Mouse (Mus musculus): ENCODE data around the gene Pola2. TPM values are rescaled to one million over a fixed set of nuclear protein-coding genes. Genes with fewer than 3 reads are reported as not detected.

The Pola2 gene
- polyA plus RNA-seq, 1 experiment from 2014 or later, result 35.5 TPM

DNA sequence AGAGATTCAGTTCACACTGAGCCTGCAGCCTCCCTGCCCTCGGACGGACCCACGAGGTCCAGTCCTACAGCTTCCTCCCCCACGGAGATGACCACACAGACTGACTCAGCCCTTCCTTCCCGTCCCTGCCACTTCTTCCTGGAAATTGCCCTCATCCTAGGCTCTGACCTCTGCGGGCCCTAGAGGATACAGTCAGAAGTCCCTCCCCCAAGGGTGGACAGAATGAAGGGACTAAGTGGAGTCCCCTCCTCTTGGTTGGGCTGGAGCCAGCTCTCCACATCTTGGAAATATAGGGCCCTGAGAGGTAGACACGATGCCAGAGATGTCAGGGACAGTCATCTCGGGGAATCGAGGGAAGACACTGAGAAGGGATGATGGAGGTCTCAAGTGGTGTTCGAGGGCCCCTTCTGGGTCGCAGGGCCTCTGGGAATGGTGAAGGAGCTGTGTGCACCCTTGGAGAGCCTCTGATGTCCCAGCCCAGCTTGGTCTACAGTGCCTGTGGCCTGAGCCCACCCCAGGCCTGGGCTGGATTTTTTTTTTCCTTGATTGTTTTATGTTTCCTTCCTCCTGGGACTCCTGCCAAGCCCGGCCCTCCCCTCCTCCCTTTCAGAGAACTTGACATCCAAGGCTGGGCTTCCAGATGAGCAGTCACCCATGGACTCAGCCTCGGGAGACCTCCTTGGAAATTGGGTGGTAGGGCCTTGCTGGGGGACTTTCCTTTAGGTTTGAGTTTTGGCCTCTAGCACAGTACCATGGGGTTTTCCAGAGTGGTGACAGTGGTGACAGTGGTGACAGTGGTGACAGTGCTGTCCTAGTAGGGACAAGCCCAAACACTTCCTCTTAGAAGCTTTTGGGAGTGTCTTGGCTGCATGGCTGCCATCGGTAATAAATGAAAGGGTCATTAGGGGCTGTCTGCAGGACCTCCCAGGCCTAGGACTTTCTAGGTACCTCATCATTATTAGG lies 34.1 kb downstream of the Pola2 start:
- peaks cover 16% of the 10 kb centered on the region for H3K4me1 ChIP-seq
- no peak overlapping the region for H3K4me2 ChIP-seq (replicated peaks)
- H3K27ac ChIP-seq (replicated peaks), result no peak overlapping the region
- no peak for ATAC-seq (replicated peaks)
- WGBS, result 71% methylated on average over 14 of the region's 14 CpGs
- H3K9ac ChIP-seq (replicated peaks), result no peak overlapping the region
- no peaks in the 10 kb centered on the region for H3K27me3 ChIP-seq
- no peaks in the 10 kb centered on the region for H3K9me3 ChIP-seq
- no peak overlapping the region for H3K4me3 ChIP-seq
- no peaks in the 10 kb centered on the region for H3K36me3 ChIP-seq

DNA sequence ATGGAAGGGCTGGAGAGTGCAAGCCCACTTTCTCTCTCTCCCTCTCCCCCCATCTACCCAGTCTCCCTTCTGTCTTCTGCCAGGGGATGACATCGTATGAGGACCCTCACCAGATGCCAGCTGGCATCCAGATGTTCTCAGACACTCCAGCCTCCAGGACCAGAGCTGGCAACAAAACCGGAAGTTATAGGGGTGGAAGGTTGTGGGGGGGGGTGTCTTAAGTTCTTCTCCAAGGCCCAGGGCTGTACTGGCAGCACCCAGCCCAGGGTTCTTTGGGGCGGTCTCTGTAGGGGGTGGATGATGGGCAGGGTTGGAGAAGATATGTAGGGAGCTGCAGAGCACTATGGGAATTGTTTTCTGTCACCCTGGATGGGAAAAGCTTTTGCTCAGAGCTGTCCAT lies 35.5 kb downstream of the Pola2 start:
- H3K36me3 ChIP-seq, result no peaks in the 10 kb centered on the region
- H3K9ac ChIP-seq (replicated peaks), result no peak overlapping the region
- no peak overlapping the region for H3K4me3 ChIP-seq
- H3K27me3 ChIP-seq, result no peaks in the 10 kb centered on the region
- H3K4me1 ChIP-seq, result peaks cover 19% of the 10 kb centered on the region
- no peaks in the 10 kb centered on the region for H3K9me3 ChIP-seq
- WGBS, result 80% methylated on average over 3 of the region's 3 CpGs
- no peak overlapping the region for H3K27ac ChIP-seq (replicated peaks)
- no peak for ATAC-seq (replicated peaks)
- no peak overlapping the region for H3K4me2 ChIP-seq (replicated peaks)

DNA sequence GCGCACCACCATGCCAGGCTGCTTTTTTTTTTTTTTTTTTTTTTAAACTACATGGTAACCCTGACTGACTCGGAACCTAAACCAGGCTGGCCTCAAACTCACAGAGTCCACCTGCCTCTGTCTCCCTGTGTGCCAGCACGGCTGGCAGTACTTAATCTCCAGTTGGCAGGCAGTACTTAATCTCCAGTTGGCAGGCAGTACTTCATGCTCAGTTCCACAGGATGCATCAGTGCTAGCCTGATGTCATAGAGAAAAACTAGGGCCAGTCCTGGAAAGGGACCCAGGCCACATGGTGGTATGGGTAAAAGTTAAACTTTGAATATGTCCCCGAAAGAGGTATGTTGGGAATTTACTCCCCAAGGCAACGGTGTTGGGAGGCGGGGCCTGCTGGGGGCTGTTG lies 35.9 kb downstream of the Pola2 start:
- no peak for ATAC-seq (replicated peaks)
- peaks cover 20% of the 10 kb centered on the region for H3K4me1 ChIP-seq
- H3K4me2 ChIP-seq (replicated peaks), result no peak overlapping the region
- no peaks in the 10 kb centered on the region for H3K27me3 ChIP-seq
- H3K36me3 ChIP-seq, result no peaks in the 10 kb centered on the region
- no peak overlapping the region for H3K9ac ChIP-seq (replicated peaks)
- no peak overlapping the region for H3K27ac ChIP-seq (replicated peaks)
- WGBS, result 77% methylated on average over 6 of the region's 6 CpGs
- no peaks in the 10 kb centered on the region for H3K9me3 ChIP-seq
- H3K4me3 ChIP-seq, result no peak overlapping the region

DNA sequence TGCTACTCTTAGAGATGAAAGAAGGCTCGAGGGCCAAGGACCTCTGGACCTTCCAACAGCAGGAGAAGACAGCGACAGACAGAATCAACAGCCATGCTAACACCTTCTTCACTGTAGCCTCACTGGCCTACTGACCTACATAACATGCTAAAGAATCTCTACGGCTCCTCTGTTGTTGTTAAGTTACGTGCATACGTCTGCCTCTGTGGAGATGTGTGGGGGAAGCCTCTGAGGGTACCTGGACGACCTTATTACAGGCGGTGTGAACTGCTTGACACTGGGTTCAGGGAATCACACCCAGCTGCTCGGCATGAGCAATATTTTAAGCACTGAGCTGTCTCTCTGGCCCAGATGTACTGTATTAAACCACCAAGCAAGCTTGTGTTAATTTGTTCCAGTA lies 36.5 kb downstream of the Pola2 start:
- no peak overlapping the region for H3K4me2 ChIP-seq (replicated peaks)
- 78% methylated on average over 8 of the region's 8 CpGs for WGBS
- H3K4me3 ChIP-seq, result no peak overlapping the region
- H3K9me3 ChIP-seq, result no peaks in the 10 kb centered on the region
- H3K9ac ChIP-seq (replicated peaks), result no peak overlapping the region
- no peaks in the 10 kb centered on the region for H3K27me3 ChIP-seq
- ATAC-seq (replicated peaks), result no peak
- no peaks in the 10 kb centered on the region for H3K36me3 ChIP-seq
- no peak overlapping the region for H3K27ac ChIP-seq (replicated peaks)
- H3K4me1 ChIP-seq, result peaks cover 20% of the 10 kb centered on the region

DNA sequence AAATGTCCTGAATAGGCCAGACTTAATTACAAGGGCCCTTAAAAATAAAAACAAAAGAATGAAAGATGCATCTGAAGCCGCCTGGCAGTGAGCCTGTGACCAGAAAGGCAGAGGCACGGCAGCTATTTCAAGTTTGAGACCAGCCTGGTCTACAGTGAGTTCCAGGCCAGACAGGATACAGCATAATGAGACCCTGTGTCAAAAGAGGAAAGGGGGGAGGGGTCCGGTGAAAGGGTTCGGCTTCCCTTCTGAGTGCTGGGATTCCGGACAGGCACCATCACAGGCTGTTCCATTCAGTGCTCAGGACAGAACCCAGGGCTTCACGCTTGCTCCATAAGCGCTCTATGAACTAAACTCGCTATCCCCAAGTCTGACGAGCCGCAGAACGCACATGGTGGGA lies 37.0 kb downstream of the Pola2 start:
- Histone ChIP-seq H3K9ac (replicated peaks) (no peak overlapping the region), H3K4me2 (replicated peaks) (no peak overlapping the region), H3K27ac (replicated peaks) (no peak overlapping the region), H3K27me3 (no peaks in the 10 kb centered on the region), H3K9me3 (no peaks in the 10 kb centered on the region), H3K4me1 (peaks cover 21% of the 10 kb centered on the region), H3K4me3 (no peak overlapping the region), H3K36me3 (no peaks in the 10 kb centered on the region)
- no peak for ATAC-seq (replicated peaks)
- WGBS, result 70% methylated on average over 11 of the region's 11 CpGs

DNA sequence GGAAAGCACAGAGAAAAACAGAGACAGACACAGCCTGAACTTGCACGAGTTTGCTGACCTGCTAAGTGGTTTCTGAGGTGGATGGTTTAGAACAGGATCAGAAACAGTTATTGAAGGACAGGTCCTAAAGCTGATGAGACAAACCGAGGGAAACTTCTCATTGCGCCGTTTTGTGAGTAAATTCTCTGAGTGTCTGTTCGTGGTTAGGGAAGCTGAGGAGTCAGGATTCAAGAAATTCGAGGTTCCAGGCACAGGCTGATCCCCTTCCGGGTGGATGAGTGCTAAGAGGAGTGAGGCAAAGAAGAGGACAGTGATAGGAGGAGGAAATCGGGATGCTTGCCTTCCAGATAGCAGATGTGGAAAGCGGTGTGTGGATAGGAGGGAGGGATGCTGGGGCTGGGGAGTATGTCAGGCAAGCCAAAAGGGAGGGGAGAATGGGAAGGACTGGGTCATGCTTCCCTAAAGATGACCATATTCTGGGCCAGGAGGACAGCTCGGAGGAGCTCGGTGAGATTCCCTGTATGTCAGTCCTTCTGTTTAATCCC lies 38.6 kb downstream of the Pola2 start:
- H3K4me1 ChIP-seq, result peaks cover 28% of the 10 kb centered on the region
- H3K4me3 ChIP-seq, result peak overlapping the region; percentile 65
- peak overlapping the region; percentile 67; the same call in 1 of the 2 replicates for H3K27ac ChIP-seq (replicated peaks)
- no peaks in the 10 kb centered on the region for H3K36me3 ChIP-seq
- WGBS, result 27% methylated on average over 11 of the region's 11 CpGs
- H3K4me2 ChIP-seq (replicated peaks), result peak overlapping the region; percentile 92
- H3K27me3 ChIP-seq, result no peaks in the 10 kb centered on the region
- no peaks in the 10 kb centered on the region for H3K9me3 ChIP-seq
- no peak for ATAC-seq (replicated peaks)
- peak overlapping the region; percentile 61 for H3K9ac ChIP-seq (replicated peaks)

DNA sequence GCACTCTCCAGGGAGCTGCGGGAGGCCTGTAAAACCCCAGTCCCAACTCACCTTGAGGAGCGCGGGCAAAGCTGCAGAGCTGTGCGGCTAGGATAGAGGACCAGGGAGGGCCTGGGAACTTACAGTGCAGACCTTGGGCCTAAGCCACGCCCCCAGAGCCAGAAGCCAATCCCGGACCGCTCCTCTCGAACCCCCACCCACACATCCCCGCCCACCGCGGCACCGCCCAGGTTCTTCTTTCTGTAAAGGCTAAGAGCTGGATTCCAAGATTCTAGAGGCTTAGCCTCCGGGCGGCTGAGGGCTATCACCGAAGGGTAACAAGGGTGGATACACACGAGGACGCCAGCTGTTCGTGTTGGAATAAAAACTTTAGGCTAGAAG lies 39.3 kb downstream of the Pola2 start, which contains the start of gene Cdc42ep2:
TSS of gene Cdc42ep2 (minus strand) at position 104 of the 381 bp plus-strand sequence.
- H3K9me3 ChIP-seq, result no peaks in the 10 kb centered on the region
- H3K4me2 ChIP-seq (replicated peaks), result peak within 1 kb of the TSS; percentile 92
- peak within 1 kb of the TSS; percentile 67 for H3K27ac ChIP-seq (replicated peaks)
- peaks cover 22% of the 10 kb centered on the region for H3K4me1 ChIP-seq
- no peaks in the 10 kb centered on the region for H3K36me3 ChIP-seq
- H3K4me3 ChIP-seq, result peak within 1 kb of the TSS; percentile 65
- H3K27me3 ChIP-seq, result no peaks in the 10 kb centered on the region
- WGBS, result 0% methylated on average over 18 of the region's 18 CpGs
- peak within 1 kb of the TSS; percentile 61 for H3K9ac ChIP-seq (replicated peaks)
- peak; percentile 94 for ATAC-seq (replicated peaks)

DNA sequence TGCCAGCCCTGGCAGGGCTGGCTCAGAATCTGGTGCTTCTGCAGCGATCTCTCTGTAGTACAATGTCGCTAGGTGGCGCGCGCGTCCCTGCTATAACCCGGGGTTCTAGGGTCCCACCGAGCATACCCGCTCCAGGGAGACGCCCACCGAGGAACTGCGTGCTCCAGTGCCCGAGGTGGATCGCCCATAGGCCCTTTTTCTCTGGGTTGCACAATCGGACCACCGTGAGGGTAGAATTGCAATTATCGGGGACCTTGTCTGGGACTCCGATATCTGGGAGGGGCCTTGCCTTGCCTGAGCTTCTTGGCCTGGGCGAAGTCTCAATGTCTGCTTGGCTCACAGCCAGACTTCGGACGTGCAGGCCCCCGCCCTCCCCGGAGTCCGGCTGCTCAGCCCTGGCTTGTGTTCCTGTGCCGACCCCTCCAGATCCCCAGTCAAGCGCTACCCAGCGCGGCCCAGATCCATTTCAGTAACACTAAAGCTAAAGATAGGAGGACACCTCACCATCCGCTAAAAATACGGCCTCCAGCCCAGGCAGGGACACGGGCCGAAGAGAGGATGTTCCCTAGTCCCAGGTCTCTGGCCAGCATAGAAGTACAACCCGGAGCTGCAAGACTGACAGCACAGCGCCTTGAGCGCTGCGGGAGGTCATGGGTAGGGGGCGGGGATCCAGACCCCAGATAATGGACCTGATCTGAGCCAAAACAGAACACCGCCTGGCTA lies 39.9 kb downstream of the Pola2 start:
- Histone ChIP-seq H3K9ac (replicated peaks) (peak overlapping the region; percentile 61), H3K36me3 (no peaks in the 10 kb centered on the region), H3K4me1 (peaks cover 21% of the 10 kb centered on the region), H3K4me2 (replicated peaks) (peak overlapping the region; percentile 92), H3K9me3 (no peaks in the 10 kb centered on the region), H3K27ac (replicated peaks) (peak overlapping the region; percentile 67), H3K27me3 (no peaks in the 10 kb centered on the region), H3K4me3 (peak overlapping the region; percentile 65)
- ATAC-seq (replicated peaks), result peak; percentile 83
- WGBS, result under 1% methylated on average over 38 of the region's 38 CpGs

DNA sequence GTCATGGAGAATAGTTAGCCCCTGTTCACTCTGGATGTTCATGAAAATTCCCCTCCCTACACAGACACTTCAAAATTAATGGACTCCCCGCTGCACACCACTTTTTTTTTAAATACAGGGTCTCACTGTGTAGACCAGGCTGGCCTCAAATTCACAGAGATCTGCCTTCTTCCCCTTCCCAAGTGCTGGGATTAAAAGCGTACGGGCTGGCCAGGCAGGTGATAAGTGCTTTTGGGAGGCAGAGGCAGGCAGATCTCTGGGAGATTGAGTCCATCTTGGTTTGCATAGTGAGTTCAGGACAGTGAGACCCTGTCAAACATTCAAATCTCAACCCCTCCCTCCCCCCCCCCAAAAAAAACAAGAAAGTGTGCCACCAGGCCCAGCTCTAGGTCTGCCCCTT lies 41.0 kb downstream of the Pola2 start:
- H3K27ac ChIP-seq (replicated peaks), result no peak overlapping the region
- H3K9ac ChIP-seq (replicated peaks), result no peak overlapping the region
- peaks cover 21% of the 10 kb centered on the region for H3K4me1 ChIP-seq
- 92% methylated on average over 3 of the region's 3 CpGs for WGBS
- H3K4me2 ChIP-seq (replicated peaks), result no peak overlapping the region
- no peaks in the 10 kb centered on the region for H3K9me3 ChIP-seq
- no peaks in the 10 kb centered on the region for H3K27me3 ChIP-seq
- H3K36me3 ChIP-seq, result peaks cover 4% of the 10 kb centered on the region
- no peak for ATAC-seq (replicated peaks)
- no peak overlapping the region for H3K4me3 ChIP-seq

DNA sequence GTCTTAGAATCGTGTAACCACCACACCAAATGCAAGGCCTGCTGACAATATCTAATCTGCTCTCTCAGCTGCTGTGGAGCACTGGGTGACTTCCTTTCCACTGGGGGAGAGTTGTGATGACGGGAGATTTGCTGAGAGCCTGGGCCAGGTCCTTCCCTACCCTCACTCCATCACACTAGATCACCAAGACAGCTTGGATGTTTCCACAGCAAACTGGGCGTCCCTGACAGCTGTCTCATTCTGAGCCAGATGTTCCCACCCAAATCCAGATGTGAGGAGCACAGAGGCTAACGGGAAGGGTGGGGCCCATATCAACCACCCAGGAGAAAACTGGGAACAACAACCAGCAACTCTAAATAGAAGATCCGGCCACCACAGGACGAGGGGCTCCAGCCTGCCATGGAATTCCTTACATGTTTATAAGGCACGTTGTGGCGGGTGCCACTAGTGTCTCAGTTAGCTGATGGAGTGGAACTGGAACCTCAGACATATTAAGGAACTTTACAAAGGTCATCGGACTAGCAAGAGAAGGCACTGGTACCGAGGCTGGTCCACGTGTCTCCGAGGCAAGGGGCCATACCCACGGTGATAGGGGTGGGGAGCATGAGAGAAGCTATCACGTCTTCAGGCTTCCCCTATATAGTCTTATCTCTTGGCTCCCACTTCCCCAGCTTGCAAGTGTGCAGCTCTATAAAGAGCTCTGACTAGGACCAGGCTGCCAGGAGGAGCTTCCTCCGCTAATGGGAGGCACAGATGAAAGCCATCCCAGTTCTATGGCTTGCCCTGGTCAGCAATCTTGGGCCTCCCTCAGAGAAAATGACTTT lies 41.7 kb downstream of the Pola2 start:
- Histone ChIP-seq H3K36me3 (peaks cover 7% of the 10 kb centered on the region), H3K9ac (replicated peaks) (0 out of 2 replicates have a peak overlapping the region, but pooled peaks have one; percentile 10), H3K4me3 (no peak overlapping the region), H3K9me3 (no peaks in the 10 kb centered on the region), H3K27me3 (no peaks in the 10 kb centered on the region), H3K4me1 (peaks cover 21% of the 10 kb centered on the region), H3K4me2 (replicated peaks) (no peak overlapping the region), H3K27ac (replicated peaks) (no peak overlapping the region)
- WGBS, result 83% methylated on average over 15 of the region's 15 CpGs
- no peak for ATAC-seq (replicated peaks)

DNA sequence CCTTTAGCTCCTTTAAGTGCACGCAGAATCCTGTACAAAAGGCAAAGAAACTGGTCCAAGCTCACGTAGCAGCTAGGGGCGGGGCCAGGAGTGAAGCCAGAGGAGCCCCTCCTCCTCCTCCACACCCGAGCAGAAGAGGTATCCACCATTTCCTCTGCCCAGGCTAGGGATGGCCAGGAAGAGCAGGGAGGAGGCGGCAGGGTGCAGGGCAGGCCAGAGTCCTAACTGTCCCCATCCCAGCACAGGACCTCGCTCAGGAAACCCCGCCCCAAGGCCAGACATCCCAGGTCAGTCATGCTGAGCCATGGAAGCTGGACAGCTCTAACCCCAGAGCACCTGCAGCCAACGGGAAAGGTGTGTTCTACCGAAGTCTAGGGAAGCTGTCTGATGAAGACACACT lies 42.3 kb downstream of the Pola2 start:
- Histone ChIP-seq H3K4me2 (replicated peaks) (no peak overlapping the region; the same call in 1 of the 2 replicates), H3K4me1 (peaks cover 21% of the 10 kb centered on the region), H3K27me3 (no peaks in the 10 kb centered on the region), H3K4me3 (no peak overlapping the region), H3K36me3 (peaks cover 9% of the 10 kb centered on the region), H3K9ac (replicated peaks) (0 out of 2 replicates have a peak overlapping the region, but pooled peaks have one; percentile 10), H3K27ac (replicated peaks) (no peak overlapping the region), H3K9me3 (no peaks in the 10 kb centered on the region)
- 18% methylated on average over 9 of the region's 9 CpGs for WGBS
- no peak for ATAC-seq (replicated peaks)

Measured in forebrain, embryonic 15.5 days (tissue).